Comparison of ENCODE assay signal across 22 mouse cellular contexts in genomic region chr8:91234097-91234496, GRCm38 (mm10). TPM values are rescaled to one million over a fixed set of nuclear protein-coding genes. Genes with fewer than 3 reads are reported as not detected.
DNase-seq lines count a peak whose midpoint lies in the region; ATAC-seq and TF ChIP-seq lines count a peak whose summit lies in the region.
"Had no signal": no experiment of that assay in that cellular context is flagged by ENCODE, and none has a peak within 500 bp of the region (broad histone marks: within the 10 kb centered on the region; RNA-seq: fewer than 3 reads in every experiment).

No protein-coding gene starts in this region.

- TF ChIP-seq POLR2A in brain, embryonic 14.5 days (IDR thresholded peaks at IDR 0.05; ENCODE audit: borderline replicate concordance, extremely low read depth, insufficient read depth, insufficient read length, poor library complexity, severe bottlenecking), result no peak

- 33% methylated on average over 2 of the region's 2 CpGs for WGBS in forebrain, postnatal 0 days
- 50% methylated on average over 2 of the region's 2 CpGs for WGBS in forebrain, embryonic 16.5 days
- WGBS in midbrain, embryonic 14.5 days, result 31% methylated on average over 2 of the region's 2 CpGs
- WGBS in midbrain, embryonic 11.5 days, result 72% methylated on average over 2 of the region's 2 CpGs

- DNase-seq in forebrain, postnatal 0 days, result no peak
- DNase-seq in midbrain, embryonic 14.5 days, result peak; percentile 56
- no peak for DNase-seq in midbrain, embryonic 11.5 days (ENCODE audit: low spot score, missing footprints)
- DNase-seq in brain, embryonic 14.5 days (ENCODE audit: low read depth), result peak; percentile 40
- DNase-seq: adrenal gland, adult 8-10 months; adrenal gland, postnatal 14 days; B cell, adult 2 months; cerebellum, adult 11-12 months; cerebellum, adult 2 months; cerebellum, adult 9-10 months; cerebellum, postnatal 10 days; cerebellum, postnatal 25 days had no signal

- ATAC-seq in forebrain, postnatal 0 days, result peak; percentile 73; the same call in 1 of the 2 replicates
- ATAC-seq in forebrain, embryonic 16.5 days, result no peak
- ATAC-seq in midbrain, embryonic 14.5 days (ENCODE audit: low FRiP score, low TSS enrichment), result no peak; the same call in 1 of the 2 replicates
- ATAC-seq in midbrain, embryonic 11.5 days (ENCODE audit: low FRiP score), result no peak
- ATAC-seq: activated CD4-positive, CD25-positive, alpha-beta regulatory T cell, adult 4 months; CD4-positive, CD25-positive, alpha-beta regulatory T cell, adult 4 months; forebrain, embryonic 13.5 days; forebrain, embryonic 15.5 days; Patski had no signal

- H3K4me2 ChIP-seq in forebrain, postnatal 0 days (ENCODE audit: low read depth), result no peak overlapping the region
- no peak overlapping the region for H3K4me2 ChIP-seq in forebrain, embryonic 16.5 days (ENCODE audit: low read length)
- H3K4me2 ChIP-seq in midbrain, embryonic 14.5 days (ENCODE audit: low read length), result no peak overlapping the region
- no peak overlapping the region for H3K4me2 ChIP-seq in midbrain, embryonic 11.5 days
- H3K4me2 ChIP-seq: embryonic facial prominence, embryonic 12.5 days; forebrain, embryonic 13.5 days; forebrain, embryonic 15.5 days had no signal

- H3K36me3 ChIP-seq in forebrain, postnatal 0 days (ENCODE audit: insufficient read depth), result 0 out of 2 replicates have a peak, but pooled peaks cover 9% of the 10 kb centered on the region
- H3K36me3 ChIP-seq in forebrain, embryonic 16.5 days (ENCODE audit: control insufficient read depth, insufficient read depth), result no peaks in the 10 kb centered on the region
- H3K36me3 ChIP-seq in midbrain, embryonic 14.5 days (ENCODE audit: control insufficient read depth, insufficient read depth, low read length), result peaks cover 4% of the 10 kb centered on the region; the same call in 1 of the 2 replicates
- H3K36me3 ChIP-seq in midbrain, embryonic 11.5 days (ENCODE audit: control insufficient read depth, insufficient read depth, low read length), result no peaks in the 10 kb centered on the region
- H3K36me3 ChIP-seq: forebrain, embryonic 15.5 days; G1E had no signal

- no peaks in the 10 kb centered on the region for H3K4me1 ChIP-seq in forebrain, postnatal 0 days (ENCODE audit: insufficient read depth)
- H3K4me1 ChIP-seq in forebrain, embryonic 16.5 days (replicated peaks; ENCODE audit: control insufficient read depth, insufficient read depth, low read length), result no peaks in the 10 kb centered on the region
- 0 out of 2 replicates have a peak, but pooled peaks cover 3% of the 10 kb centered on the region for H3K4me1 ChIP-seq in midbrain, embryonic 14.5 days (ENCODE audit: control insufficient read depth, insufficient read depth, low read length)
- H3K4me1 ChIP-seq in midbrain, embryonic 11.5 days (ENCODE audit: control insufficient read depth, insufficient read depth, low read length), result no peaks in the 10 kb centered on the region
- H3K4me1 ChIP-seq: embryonic facial prominence, embryonic 10.5 days; embryonic facial prominence, embryonic 12.5 days; forebrain, embryonic 13.5 days; forebrain, embryonic 15.5 days had no signal

- no peak overlapping the region for H3K27ac ChIP-seq in forebrain, postnatal 0 days (ENCODE audit: low read depth, low read length)
- H3K27ac ChIP-seq in forebrain, embryonic 16.5 days (ENCODE audit: low read length), result no peak overlapping the region
- H3K27ac ChIP-seq in midbrain, embryonic 14.5 days (replicated peaks; ENCODE audit: low read depth, low read length), result no peak overlapping the region
- H3K27ac ChIP-seq in midbrain, embryonic 11.5 days (ENCODE audit: low read depth, low read length), result no peak overlapping the region
- H3K27ac ChIP-seq: embryonic facial prominence, embryonic 10.5 days; embryonic facial prominence, embryonic 12.5 days; forebrain, embryonic 13.5 days; forebrain, embryonic 15.5 days had no signal

- H3K27me3 ChIP-seq in forebrain, postnatal 0 days (ENCODE audit: insufficient read depth, low read length), result no peaks in the 10 kb centered on the region
- H3K27me3 ChIP-seq in forebrain, embryonic 16.5 days (replicated peaks; ENCODE audit: control insufficient read depth, insufficient read depth, low read length), result no peaks in the 10 kb centered on the region
- H3K27me3 ChIP-seq in midbrain, embryonic 14.5 days (ENCODE audit: control insufficient read depth, insufficient read depth, low read length), result no peaks in the 10 kb centered on the region
- H3K27me3 ChIP-seq in midbrain, embryonic 11.5 days (ENCODE audit: control insufficient read depth, insufficient read depth, low read length), result no peaks in the 10 kb centered on the region
- H3K27me3 ChIP-seq: CH12.LX; embryonic facial prominence, embryonic 12.5 days; forebrain, embryonic 13.5 days; forebrain, embryonic 15.5 days; Patski had no signal

- no peaks in the 10 kb centered on the region for H3K9me3 ChIP-seq in forebrain, postnatal 0 days (ENCODE audit: low read length)
- no peaks in the 10 kb centered on the region for H3K9me3 ChIP-seq in forebrain, embryonic 16.5 days (ENCODE audit: control insufficient read depth, low read length)
- H3K9me3 ChIP-seq in midbrain, embryonic 14.5 days (ENCODE audit: control insufficient read depth, low read length), result no peaks in the 10 kb centered on the region
- no peaks in the 10 kb centered on the region for H3K9me3 ChIP-seq in midbrain, embryonic 11.5 days (ENCODE audit: control insufficient read depth, low read length)
- H3K9me3 ChIP-seq: embryonic facial prominence, embryonic 10.5 days; embryonic facial prominence, embryonic 12.5 days; forebrain, embryonic 13.5 days; forebrain, embryonic 15.5 days; G1E had no signal

- no peak for TF ChIP-seq CTCF in forebrain, postnatal 0 days (IDR thresholded peaks at IDR 0.05; ENCODE audit: low read depth)
- TF ChIP-seq CTCF in brain, embryonic 14.5 days (IDR thresholded peaks at IDR 0.05; ENCODE audit: borderline replicate concordance, extremely low read depth, insufficient read depth, insufficient read length), result no peak

- no peak overlapping the region for H3K9ac ChIP-seq in forebrain, postnatal 0 days
- H3K9ac ChIP-seq in forebrain, embryonic 16.5 days (replicated peaks; ENCODE audit: low read depth, low read length), result no peak overlapping the region
- H3K9ac ChIP-seq in midbrain, embryonic 14.5 days (replicated peaks; ENCODE audit: low read length), result no peak overlapping the region
- H3K9ac ChIP-seq in midbrain, embryonic 11.5 days (ENCODE audit: low read length), result no peak overlapping the region
- H3K9ac ChIP-seq: embryonic facial prominence, embryonic 12.5 days; forebrain, embryonic 13.5 days; forebrain, embryonic 15.5 days had no signal

- H3K4me3 ChIP-seq in forebrain, postnatal 0 days (ENCODE audit: low read depth, low read length), result no peak overlapping the region
- H3K4me3 ChIP-seq in forebrain, embryonic 16.5 days (replicated peaks; ENCODE audit: low read length), result no peak overlapping the region
- no peak overlapping the region for H3K4me3 ChIP-seq in midbrain, embryonic 14.5 days (replicated peaks; ENCODE audit: low read depth, low read length)
- no peak overlapping the region for H3K4me3 ChIP-seq in midbrain, embryonic 11.5 days (ENCODE audit: low read depth, low read length)
- H3K4me3 ChIP-seq: embryonic facial prominence, embryonic 10.5 days; embryonic facial prominence, embryonic 12.5 days; forebrain, embryonic 13.5 days; forebrain, embryonic 15.5 days had no signal

RNA-seq across cellular contexts. Expression of gene Aktip, which starts 34.3 kb away (rescaled TPM):
- total RNA-seq in forebrain, postnatal 0 days (2014; rRNA removed), result 106 and 119 TPM in 2 replicates
- 120 and 129 TPM in 2 replicates for polyA plus RNA-seq in forebrain, postnatal 0 days (2015; fragmentation: Nextera tagmentation; extraction: Ambion mirVana)
- polyA plus RNA-seq in forebrain, embryonic 16.5 days (2015; fragmentation: Nextera tagmentation; extraction: Ambion mirVana), result 148 and 151 TPM in 2 replicates
- polyA plus RNA-seq in midbrain, embryonic 14.5 days (2014; fragmentation: Nextera tagmentation; extraction: Ambion mirVana), result 131 and 143 TPM in 2 replicates
- 94.6 and 96.4 TPM in 2 replicates for polyA plus RNA-seq in midbrain, embryonic 11.5 days (2014; fragmentation: Nextera tagmentation; extraction: Ambion mirVana)
- 72.0 and 78.0 TPM in 2 replicates for polyA plus RNA-seq in brain, embryonic 14.5 days (2012; rRNA removed)

Comparison
In these comparisons a context has a peak if more than half of its experiments do, and no peak if none do; other contexts are left out.
1. DNase-seq: peak in midbrain, embryonic 14.5 days (single experiment) and brain, embryonic 14.5 days (single experiment); none in forebrain, postnatal 0 days (single experiment) and midbrain, embryonic 11.5 days (single experiment).